Mouse (Mus musculus) hindbrain, postnatal 0 days (tissue): Measurements from ENCODE around the gene Tecpr2. TPM values are rescaled to one million over a fixed set of nuclear protein-coding genes. Genes with fewer than 3 reads are reported as not detected.
A peak's percentile ranks its signal among the peaks of the same experiment; 100 is the strongest.

ENCODE experiments used
- ATAC-seq: fragments of 200-750 bp; cut with Nextera tagmentation; 2 replicates; pipeline ENCODE4 v1.8.0; 2017; ENCODE audit warnings: mild to moderate bottlenecking, moderate TSS enrichment, moderate library complexity
- DNase-seq: peaks from one replicate; pipeline ENCODE4 v3.0.0-alpha.2; 2015; ENCODE audit warnings: low spot score
- H3K27ac ChIP-seq: fragments of 300-500 bp; sonication (generic); 2 replicates; pipeline ENCODE4 v1.5.1; 2014; ENCODE audit warnings: mild to moderate bottlenecking
- H3K27me3 ChIP-seq: fragments of 300-500 bp; sonication (generic); 2 replicates; pipeline ENCODE4 v1.6.1; 2014; ENCODE audit warnings: low read length, mixed read lengths; ENCODE audit not compliant: insufficient read depth
- H3K36me3 ChIP-seq: fragments of 300-500 bp; sonication (generic); 2 replicates; pipeline ENCODE4 v1.6.1; 2014; ENCODE audit warnings: low read length, mixed read lengths; ENCODE audit not compliant: insufficient read depth
- H3K4me1 ChIP-seq: fragments of 300-500 bp; sonication (generic); 2 replicates; pipeline ENCODE4 v1.6.1; 2014; ENCODE audit warnings: antibody characterized with exemption, low read length, mixed read lengths; ENCODE audit not compliant: insufficient read depth
- H3K4me2 ChIP-seq: fragments of 300-500 bp; sonication (generic); 2 replicates; pipeline ENCODE4 v1.6.1; 2014; ENCODE audit warnings: low read depth, mild to moderate bottlenecking, low read length, moderate library complexity, mixed read lengths
- H3K4me3 ChIP-seq: fragments of 300-500 bp; sonication (generic); 2 replicates; pipeline ENCODE4 v1.5.1; 2014; ENCODE audit warnings: low read length
- H3K9ac ChIP-seq: fragments of 300-500 bp; sonication (generic); replicated peaks from 2 replicates; pipeline ENCODE4 v1.6.1; 2014; ENCODE audit warnings: mild to moderate bottlenecking, low read length, moderate library complexity, mixed read lengths
- H3K9me3 ChIP-seq: fragments of 300-500 bp; sonication (generic); 2 replicates; pipeline ENCODE4 v1.6.1; 2016; ENCODE audit warnings: low read length, mixed read lengths
- CTCF ChIP-seq: IDR thresholded peaks from 2 replicates; pipeline ENCODE4 v1.5.1; 2016; ENCODE audit warnings: antibody characterized with exemption, control low read depth, low read depth
- WGBS: fragments of 180-500 bp; shearing (Covaris S2); extraction: QIAGEN DNeasy Blood & Tissue Kit; methylation state at CpG from one replicate; pipeline ENCODE4 v1.1.7; 2014; 5-methylcytosine and 5-hydroxymethylcytosine counted together
- polyA plus RNA-seq: library from polyadenylated mRNA; unstranded; fragments of >200 nt; fragmentation: Nextera tagmentation; extraction: Ambion mirVana; gene quantifications from 2 replicates; pipeline ENCODE4 v1.2.1, GENCODE M21; 2015
- total RNA-seq: library from RNA; depleted of rRNA; stranded (reverse); fragments of >200 nt; gene quantifications from 2 replicates; pipeline ENCODE4 v1.2.3, GENCODE M21; 2014

Gene Tecpr2
- total and polyA plus RNA-seq, 2 experiments from 2014 or later: 4.3 to 24.1 TPM

DNA sequence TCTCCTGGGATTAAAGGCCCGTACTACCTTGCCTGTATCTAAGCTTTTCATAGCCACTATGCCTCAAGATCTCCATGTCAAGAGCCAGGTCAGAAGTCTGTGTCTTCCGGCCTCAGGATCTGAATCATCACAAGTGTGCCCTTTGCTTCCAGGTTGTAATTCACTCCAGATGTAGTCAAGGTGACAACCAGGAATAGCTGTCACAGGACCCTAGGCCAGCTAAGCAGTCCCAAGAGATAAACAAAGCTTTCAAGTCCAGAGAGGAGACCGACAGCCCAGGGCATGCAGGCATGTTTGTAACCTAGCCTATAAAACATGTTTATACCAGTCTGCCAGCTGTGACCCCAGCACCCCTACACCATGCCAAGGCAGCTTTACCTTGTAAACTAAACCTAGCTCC lies 92.7 kb downstream of the Tecpr2 start:
- Histone ChIP-seq H3K27me3 (no peaks in the 10 kb centered on the region), H3K27ac (no peak overlapping the region), H3K9ac (no peak overlapping the region), H3K9me3 (no peaks in the 10 kb centered on the region), H3K4me3 (no peak overlapping the region), H3K4me1 (no peaks in the 10 kb centered on the region), H3K36me3 (no peaks in the 10 kb centered on the region), H3K4me2 (no peak overlapping the region)
- DNase-seq: no peak
- no peak for ATAC-seq
- no peak for TF ChIP-seq CTCF
- 92% methylated on average over 3 of the region's 3 CpGs for WGBS

DNA sequence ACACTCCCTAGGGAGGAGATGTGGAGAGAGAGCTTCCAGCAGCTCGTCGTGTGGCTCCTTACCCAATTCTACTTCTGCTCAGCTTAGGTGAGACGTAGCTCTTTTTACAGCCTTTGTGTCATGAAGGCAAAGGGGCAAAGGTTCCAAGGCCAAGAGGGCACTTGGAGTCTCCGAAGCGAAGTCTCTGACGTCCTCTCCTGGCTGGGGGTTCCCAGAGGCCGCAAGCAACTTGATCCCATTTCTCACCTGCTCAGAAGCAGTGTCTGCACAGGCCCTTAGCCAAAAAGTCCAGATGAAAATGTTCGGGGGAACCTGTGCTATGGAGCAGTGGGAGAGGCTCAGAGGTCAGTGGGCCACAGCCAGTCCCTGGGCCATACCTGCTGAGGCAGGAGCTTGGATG lies 94.0 kb downstream of the Tecpr2 start:
- H3K4me2 ChIP-seq: no peak overlapping the region
- no peak for DNase-seq
- no peaks in the 10 kb centered on the region for H3K9me3 ChIP-seq
- H3K27me3 ChIP-seq: no peaks in the 10 kb centered on the region
- no peak overlapping the region for H3K27ac ChIP-seq
- no peaks in the 10 kb centered on the region for H3K36me3 ChIP-seq
- no peak for TF ChIP-seq CTCF
- no peaks in the 10 kb centered on the region for H3K4me1 ChIP-seq
- H3K4me3 ChIP-seq: no peak overlapping the region
- ATAC-seq: no peak
- 85% methylated on average over 8 of the region's 8 CpGs for WGBS
- H3K9ac ChIP-seq: no peak overlapping the region

- no peak overlapping the region for H3K9ac ChIP-seq
- H3K27ac ChIP-seq: no peak overlapping the region
- H3K36me3 ChIP-seq: no peaks in the 10 kb centered on the region
- no peaks in the 10 kb centered on the region for H3K9me3 ChIP-seq
- H3K4me3 ChIP-seq: no peak overlapping the region
- WGBS: 78% methylated on average over 8 of the region's 8 CpGs
- no peaks in the 10 kb centered on the region for H3K4me1 ChIP-seq
- no peak for TF ChIP-seq CTCF
- no peak overlapping the region for H3K4me2 ChIP-seq
- no peaks in the 10 kb centered on the region for H3K27me3 ChIP-seq
- no peak for DNase-seq
- ATAC-seq: no peak
Measured at GRCm38 (mm10) chr12:110983714-110984113, 94.7 kb downstream of the Tecpr2 start.

GRCm38 (mm10) chr12:110984598-110984997 lies 95.5 kb downstream of the Tecpr2 start:
- H3K36me3 ChIP-seq: no peaks in the 10 kb centered on the region
- no peaks in the 10 kb centered on the region for H3K9me3 ChIP-seq
- WGBS: 65% methylated on average over 4 of the region's 4 CpGs
- no peak overlapping the region for H3K9ac ChIP-seq
- DNase-seq (peak; percentile 26), ATAC-seq (no peak)
- H3K27ac ChIP-seq: no peak overlapping the region
- H3K4me3 ChIP-seq: no peak overlapping the region
- TF ChIP-seq CTCF: no peak
- no peak overlapping the region for H3K4me2 ChIP-seq
- H3K27me3 ChIP-seq: no peaks in the 10 kb centered on the region
- no peaks in the 10 kb centered on the region for H3K4me1 ChIP-seq

DNA sequence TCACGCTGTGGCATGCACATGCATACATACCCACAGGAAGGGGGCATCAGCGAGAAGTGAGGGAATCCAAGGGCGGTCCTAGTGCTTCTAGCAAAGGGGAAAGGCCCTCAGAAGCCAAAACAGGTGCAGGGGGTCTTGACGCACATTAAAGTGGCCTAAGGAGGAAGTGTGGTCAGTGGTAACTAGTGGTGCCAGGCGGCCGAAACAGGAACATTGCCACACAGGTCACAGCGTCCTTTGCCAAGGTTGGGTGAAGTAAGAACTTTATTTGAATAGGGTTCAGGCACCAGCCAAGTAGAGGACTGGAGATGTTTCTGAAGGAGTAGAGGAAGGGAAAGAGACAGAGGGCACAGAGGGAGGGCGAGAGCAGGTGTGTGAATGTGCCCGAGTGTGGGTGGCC lies 96.1 kb downstream of the Tecpr2 start:
- no peak for DNase-seq
- no peak for ATAC-seq
- H3K9me3 ChIP-seq: no peaks in the 10 kb centered on the region
- TF ChIP-seq CTCF: no peak
- no peaks in the 10 kb centered on the region for H3K27me3 ChIP-seq
- no peaks in the 10 kb centered on the region for H3K36me3 ChIP-seq
- no peak overlapping the region for H3K4me2 ChIP-seq
- no peak overlapping the region for H3K9ac ChIP-seq
- no peaks in the 10 kb centered on the region for H3K4me1 ChIP-seq
- H3K27ac ChIP-seq: no peak overlapping the region
- 81% methylated on average over 9 of the region's 9 CpGs for WGBS
- H3K4me3 ChIP-seq: no peak overlapping the region

DNA sequence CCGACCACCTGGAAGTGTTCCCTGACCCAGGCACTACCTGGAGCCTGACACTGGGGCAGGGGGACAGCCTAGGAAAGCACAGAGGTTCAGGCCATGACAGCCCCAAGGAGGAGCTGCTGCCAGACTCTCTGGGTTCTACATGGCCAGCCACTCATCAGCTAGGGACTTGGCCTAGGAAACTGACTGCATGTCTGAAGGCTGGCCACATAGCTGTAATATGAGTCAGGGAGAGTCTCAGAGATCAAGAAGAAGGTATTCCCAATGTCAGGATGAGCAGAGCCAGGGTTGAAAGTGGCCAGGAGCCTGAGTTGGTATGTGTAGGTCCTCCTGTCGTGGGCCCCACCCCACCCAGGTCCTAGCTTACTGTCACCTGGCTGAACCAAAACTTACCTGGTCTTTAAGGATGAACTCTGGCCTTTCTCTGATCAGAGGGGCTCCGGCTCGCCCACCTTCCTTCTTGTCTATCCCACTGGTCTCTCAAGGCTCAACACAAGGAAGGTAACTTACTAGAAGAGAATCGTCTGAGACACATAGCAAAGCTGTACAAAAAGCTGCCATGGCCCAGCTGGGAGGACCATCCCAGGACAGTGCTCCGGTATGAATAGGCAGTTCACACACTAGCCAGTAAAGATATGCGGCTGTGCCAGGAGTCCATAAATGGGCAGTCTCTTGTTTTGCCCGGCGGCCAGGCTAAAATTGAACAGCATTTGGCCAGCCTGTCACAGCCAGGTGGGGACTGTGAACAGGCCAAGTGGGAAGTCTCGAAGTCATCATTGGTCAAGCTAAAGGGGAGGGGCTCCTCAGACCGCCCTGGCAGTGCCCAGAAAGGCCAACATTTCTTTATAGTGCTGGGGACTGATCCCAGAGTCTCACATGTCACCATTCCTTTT lies 97.7 kb downstream of the Tecpr2 start:
- no peak for ATAC-seq
- no peak overlapping the region for H3K9ac ChIP-seq

GRCm38 (mm10) chr12:110989409-110989808 lies 100.3 kb downstream of the Tecpr2 start:
- WGBS: 92% methylated on average over 3 of the region's 3 CpGs
- no peak for ATAC-seq

More for the DNA sequence above, 97.7 kb downstream of the Tecpr2 start:
- Histone ChIP-seq H3K27me3 (no peaks in the 10 kb centered on the region), H3K36me3 (no peaks in the 10 kb centered on the region), H3K4me1 (no peaks in the 10 kb centered on the region), H3K4me2 (no peak overlapping the region), H3K9me3 (no peaks in the 10 kb centered on the region), H3K4me3 (no peak overlapping the region), H3K27ac (no peak overlapping the region)
- DNase-seq: no peak
- TF ChIP-seq CTCF: no peak
- 67% methylated on average over 11 of the region's 11 CpGs for WGBS

More at GRCm38 (mm10) chr12:110989409-110989808, 100.3 kb downstream of the Tecpr2 start:
- no peak for DNase-seq
- no peaks in the 10 kb centered on the region for H3K9me3 ChIP-seq
- no peaks in the 10 kb centered on the region for H3K27me3 ChIP-seq
- H3K36me3 ChIP-seq: no peaks in the 10 kb centered on the region
- H3K4me1 ChIP-seq: no peaks in the 10 kb centered on the region
- no peak overlapping the region for H3K4me2 ChIP-seq
- H3K27ac ChIP-seq: no peak overlapping the region
- TF ChIP-seq CTCF: no peak
- no peak overlapping the region for H3K4me3 ChIP-seq
- no peak overlapping the region for H3K9ac ChIP-seq
